In the genomic region with DNA sequence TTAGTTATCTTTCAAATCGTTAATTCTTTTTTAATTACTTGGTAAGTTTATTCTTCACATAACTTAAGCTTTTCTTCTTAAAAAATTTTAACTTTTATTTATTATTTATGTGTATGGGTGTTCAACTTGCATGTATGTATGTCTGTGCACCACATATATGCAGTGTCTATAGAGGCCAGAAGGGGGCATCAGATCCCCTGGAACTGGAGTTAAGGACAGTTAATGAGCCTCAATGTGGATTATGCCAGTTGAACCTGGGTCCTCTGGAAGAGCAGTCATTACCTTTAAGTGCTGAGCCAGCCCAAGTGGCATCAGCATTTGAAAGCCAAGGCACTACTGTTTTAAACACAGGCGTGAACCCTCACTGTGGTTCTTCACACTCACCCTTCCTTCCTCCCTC, we compare ENCODE assay signal across 8 mouse cellular contexts.
DNase-seq lines count a peak whose midpoint lies in the region; ATAC-seq and TF ChIP-seq lines count a peak whose summit lies in the region.

No protein-coding gene starts in this region.

- TF ChIP-seq EP300 in liver, postnatal 0 days (IDR thresholded peaks at IDR 0.05; ENCODE audit: low read depth): no peak
- no peak for TF ChIP-seq EP300 in stomach, postnatal 0 days (optimal IDR thresholded peaks at IDR 0.05)

- no peak overlapping the region for H3K27ac ChIP-seq in embryonic facial prominence, embryonic 11.5 days (replicated peaks; ENCODE audit: low read depth, low read length)
- H3K27ac ChIP-seq in intestine, embryonic 16.5 days (ENCODE audit: low read length): no peak overlapping the region
- no peak overlapping the region for H3K27ac ChIP-seq in liver, postnatal 0 days (ENCODE audit: low read depth)
- no peak overlapping the region for H3K27ac ChIP-seq in stomach, postnatal 0 days (replicated peaks)

- H3K4me2 ChIP-seq in embryonic facial prominence, embryonic 11.5 days (ENCODE audit: low read depth, low read length): no peak overlapping the region
- H3K4me2 ChIP-seq in intestine, embryonic 16.5 days (ENCODE audit: low read depth, low read length): no peak overlapping the region
- no peak overlapping the region for H3K4me2 ChIP-seq in liver, postnatal 0 days (ENCODE audit: low read depth, low read length)
- no peak overlapping the region for H3K4me2 ChIP-seq in stomach, postnatal 0 days (replicated peaks; ENCODE audit: low read depth)

- ATAC-seq in Patski: peak; percentile 87
- 0 out of 2 replicates have a peak, but pooled peaks have one; percentile 39 for ATAC-seq in embryonic facial prominence, embryonic 11.5 days (replicated peaks; ENCODE audit: insufficient number of reproducible peaks, low FRiP score, low TSS enrichment, low read depth)
- peak; percentile 58; the same call in 1 of the 2 replicates for ATAC-seq in intestine, embryonic 16.5 days
- ATAC-seq in liver, postnatal 0 days: 0 out of 2 replicates have a peak, but pooled peaks have one; percentile 36
- no peak for ATAC-seq in stomach, postnatal 0 days (ENCODE audit: low FRiP score, low TSS enrichment)

- H3K9me3 ChIP-seq in embryonic facial prominence, embryonic 11.5 days (replicated peaks; ENCODE audit: control insufficient read depth, low read length): no peaks in the 10 kb centered on the region
- no peaks in the 10 kb centered on the region for H3K9me3 ChIP-seq in intestine, embryonic 16.5 days (ENCODE audit: control insufficient read depth, low read length)
- H3K9me3 ChIP-seq in liver, postnatal 0 days (ENCODE audit: low read length): no peaks in the 10 kb centered on the region
- no peaks in the 10 kb centered on the region for H3K9me3 ChIP-seq in stomach, postnatal 0 days (ENCODE audit: control insufficient read depth, low read length)

- in situ Hi-C loops in Patski (cut with MboI; ENCODE audit: low pct_unique_long_range_greater_than_20kb): no loop called here

- WGBS in embryonic facial prominence, embryonic 11.5 days: under 1% methylated on average over 2 of the region's 2 CpGs
- 16% methylated on average over 2 of the region's 2 CpGs for WGBS in intestine, embryonic 16.5 days
- 8% methylated on average over 2 of the region's 2 CpGs for WGBS in liver, postnatal 0 days (ENCODE audit: insufficient replicate concordance)
- WGBS in stomach, postnatal 0 days: 15% methylated on average over 2 of the region's 2 CpGs

- H3K9ac ChIP-seq in embryonic facial prominence, embryonic 11.5 days (replicated peaks; ENCODE audit: low read length): no peak overlapping the region
- no peak overlapping the region for H3K9ac ChIP-seq in intestine, embryonic 16.5 days (ENCODE audit: low read depth, low read length)
- no peak overlapping the region for H3K9ac ChIP-seq in liver, postnatal 0 days (replicated peaks)
- no peak overlapping the region for H3K9ac ChIP-seq in stomach, postnatal 0 days (ENCODE audit: low read length)

- no peaks in the 10 kb centered on the region for H3K27me3 ChIP-seq in Patski
- no peaks in the 10 kb centered on the region for H3K27me3 ChIP-seq in embryonic facial prominence, embryonic 11.5 days (ENCODE audit: control insufficient read depth, insufficient read depth, low read length)
- no peaks in the 10 kb centered on the region for H3K27me3 ChIP-seq in intestine, embryonic 16.5 days (replicated peaks; ENCODE audit: control insufficient read depth, insufficient read depth, low read length)
- no peaks in the 10 kb centered on the region for H3K27me3 ChIP-seq in liver, postnatal 0 days (ENCODE audit: insufficient read depth, low read length)
- H3K27me3 ChIP-seq in stomach, postnatal 0 days (ENCODE audit: control insufficient read depth, insufficient read depth, low read length): no peaks in the 10 kb centered on the region

- intact Hi-C loops in heart, postnatal 25 days (cut with DNase I): no loop called here

- no peaks in the 10 kb centered on the region for H3K36me3 ChIP-seq in embryonic facial prominence, embryonic 11.5 days (replicated peaks; ENCODE audit: control insufficient read depth, insufficient read depth, low read depth, low read length)
- H3K36me3 ChIP-seq in intestine, embryonic 16.5 days (ENCODE audit: control insufficient read depth, insufficient read depth, low read length): no peaks in the 10 kb centered on the region
- no peaks in the 10 kb centered on the region for H3K36me3 ChIP-seq in liver, postnatal 0 days (replicated peaks; ENCODE audit: insufficient read depth, low read length)
- no peaks in the 10 kb centered on the region for H3K36me3 ChIP-seq in stomach, postnatal 0 days (ENCODE audit: control insufficient read depth, insufficient read depth, low read length)

- peak; percentile 19 to 55 for DNase-seq in layer of hippocampus, adult 18-20 months (ENCODE audit: low spot score in 2 of 2)
- no peak for DNase-seq in layer of hippocampus, postnatal 36 days
- peak; percentile 20 for DNase-seq in Patski (ENCODE audit: low read depth, low spot score)
- peak; percentile 70 for DNase-seq in embryonic facial prominence, embryonic 11.5 days (ENCODE audit: low spot score)
- peak; percentile 17 for DNase-seq in liver, postnatal 0 days
- DNase-seq in stomach, postnatal 0 days (ENCODE audit: low spot score): peak; percentile 19
- DNase-seq in heart, postnatal 25 days (ENCODE audit: low spot score): no peak

- no peak overlapping the region for H3K4me3 ChIP-seq in embryonic facial prominence, embryonic 11.5 days (ENCODE audit: low read depth, low read length)
- H3K4me3 ChIP-seq in intestine, embryonic 16.5 days (ENCODE audit: low read length): no peak overlapping the region
- no peak overlapping the region for H3K4me3 ChIP-seq in liver, postnatal 0 days (ENCODE audit: low read depth, low read length)
- H3K4me3 ChIP-seq in stomach, postnatal 0 days (ENCODE audit: low read depth, low read length): no peak overlapping the region

- POLR2A ChIA-PET in Patski (lab: Charles Lee): no interaction called here

- peak; percentile 82 for TF ChIP-seq CTCF in Patski (IDR thresholded peaks at IDR 0.05)
- peak; percentile 58 for TF ChIP-seq CTCF in liver, postnatal 0 days (IDR thresholded peaks at IDR 0.05; ENCODE audit: low read depth)
- peak; percentile 74 for TF ChIP-seq CTCF in stomach, postnatal 0 days (IDR thresholded peaks at IDR 0.05; ENCODE audit: low read depth)

- H3K4me1 ChIP-seq in embryonic facial prominence, embryonic 11.5 days (ENCODE audit: control insufficient read depth, insufficient read depth, low read length): no peaks in the 10 kb centered on the region
- H3K4me1 ChIP-seq in intestine, embryonic 16.5 days (ENCODE audit: control insufficient read depth, insufficient read depth, low read length): no peaks in the 10 kb centered on the region
- no peaks in the 10 kb centered on the region for H3K4me1 ChIP-seq in liver, postnatal 0 days (ENCODE audit: insufficient read depth)
- H3K4me1 ChIP-seq in stomach, postnatal 0 days (replicated peaks; ENCODE audit: control insufficient read depth, insufficient read depth): no peaks in the 10 kb centered on the region

- CTCF ChIA-PET in Patski (lab: Charles Lee): interaction anchor here (0.8 to 1.5 kb wide), 10 partner anchors 8 to 1641 kb away, joined by 3 to 10 read pairs (median 3); no protein-coding TSS in a partner anchor

Comparison
In these comparisons a context has a peak if more than half of its experiments do, and no peak if none do; other contexts are left out.
1. DNase-seq: peak in layer of hippocampus, adult 18-20 months (2 of 2), Patski (single experiment), embryonic facial prominence, embryonic 11.5 days (single experiment), liver, postnatal 0 days (single experiment) and stomach, postnatal 0 days (single experiment); none in layer of hippocampus, postnatal 36 days (0 of 2) and heart, postnatal 25 days (single experiment).
2. Peak in every context shown above with its lines, with median percentiles within 50 percentile points of each other: CTCF ChIP-seq.